Mouse (Mus musculus): ENCODE data around the gene Sphkap. TPM values are rescaled to one million over a fixed set of nuclear protein-coding genes. Genes with fewer than 3 reads are reported as not detected.

The Sphkap gene
- 0.11 and 0.59 TPM in 2 replicates for polyA plus RNA-seq (2012; rRNA removed)

GRCm38 (mm10) chr1:83408021-83408464 is at the start of gene Sphkap:
Sphkap (minus strand) TSS chr1:83408200.
- no peak for DNase-seq (ENCODE audit: low read depth, low spot score)
- 3% methylated on average over 16 of the region's 16 CpGs for WGBS

- no peak for DNase-seq (ENCODE audit: low read depth, low spot score)
- WGBS = 76% methylated on average over 5 of the region's 5 CpGs
These were observed 43.3 kb upstream of the Sphkap start for GRCm38 (mm10) chr1:83451291-83451690.

GRCm38 (mm10) chr1:83440422-83440821 is 32.4 kb upstream of the Sphkap start:
- no peak for DNase-seq (ENCODE audit: low read depth, low spot score)
- WGBS = 96% methylated on average over 2 of the region's 2 CpGs

GRCm38 (mm10) chr1:83433932-83434331 is 25.9 kb upstream of the Sphkap start:
- DNase-seq (ENCODE audit: low read depth, low spot score) = no peak
- WGBS = 91% methylated on average over 3 of the region's 3 CpGs

- no peak for DNase-seq (ENCODE audit: low read depth, low spot score)
These were observed 21.9 kb upstream of the Sphkap start for GRCm38 (mm10) chr1:83429866-83430265.

GRCm38 (mm10) chr1:83407616-83408015 is 384 bp downstream of the Sphkap start:
- no peak for DNase-seq (ENCODE audit: low read depth, low spot score)
- under 1% methylated on average over 11 of the region's 11 CpGs for WGBS

- WGBS = 23% methylated on average over 8 of the region's 8 CpGs
- no peak for DNase-seq (ENCODE audit: low read depth, low spot score)
These were observed 984 bp downstream of the Sphkap start for GRCm38 (mm10) chr1:83406882-83407549.

- WGBS = 81% methylated on average over 1 of the region's 1 CpGs
These were observed 6.9 kb downstream of the Sphkap start for GRCm38 (mm10) chr1:83401079-83401478.

GRCm38 (mm10) chr1:83396284-83396683 is 11.7 kb downstream of the Sphkap start:
- WGBS = 85% methylated on average over 2 of the region's 2 CpGs
- DNase-seq (ENCODE audit: low read depth, low spot score) = no peak

More at GRCm38 (mm10) chr1:83401079-83401478, 6.9 kb downstream of the Sphkap start:
- no peak for DNase-seq (ENCODE audit: low read depth, low spot score)

- no peak for DNase-seq (ENCODE audit: low read depth, low spot score)
- WGBS = 61% methylated on average over 5 of the region's 5 CpGs
These were observed 12.4 kb downstream of the Sphkap start for GRCm38 (mm10) chr1:83395559-83395958.

GRCm38 (mm10) chr1:83389419-83389818 is 18.6 kb downstream of the Sphkap start:
- DNase-seq (ENCODE audit: low read depth, low spot score) = no peak
- WGBS = 73% methylated on average over 4 of the region's 4 CpGs

GRCm38 (mm10) chr1:83377404-83377803 is 30.6 kb downstream of the Sphkap start:
- DNase-seq (ENCODE audit: low read depth, low spot score) = no peak
- WGBS = 55% methylated on average over 1 of the region's 1 CpGs

- DNase-seq (ENCODE audit: low read depth, low spot score) = no peak
- 83% methylated on average over 5 of the region's 5 CpGs for WGBS
These were observed 41.5 kb downstream of the Sphkap start for GRCm38 (mm10) chr1:83366456-83366855.

GRCm38 (mm10) chr1:83362168-83362567 is 45.8 kb downstream of the Sphkap start:
- WGBS = 72% methylated on average over 6 of the region's 6 CpGs
- no peak for DNase-seq (ENCODE audit: low read depth, low spot score)

GRCm38 (mm10) chr1:83346453-83346852 is 61.5 kb downstream of the Sphkap start:
- no peak for DNase-seq (ENCODE audit: low read depth, low spot score)
- WGBS = 72% methylated on average over 1 of the region's 1 CpGs

GRCm38 (mm10) chr1:83345572-83345971 is 62.4 kb downstream of the Sphkap start:
- 80% methylated on average over 14 of the region's 14 CpGs for WGBS
- DNase-seq (ENCODE audit: low read depth, low spot score) = no peak

- WGBS = 43% methylated on average over 3 of the region's 3 CpGs
- DNase-seq (ENCODE audit: low read depth, low spot score) = no peak
These were observed 62.9 kb downstream of the Sphkap start for GRCm38 (mm10) chr1:83345069-83345468.

GRCm38 (mm10) chr1:83342726-83343250 is 65.2 kb downstream of the Sphkap start:
- no peak for DNase-seq (ENCODE audit: low read depth, low spot score)
- WGBS = 90% methylated on average over 4 of the region's 4 CpGs

- 69% methylated on average over 3 of the region's 3 CpGs for WGBS
- no peak for DNase-seq (ENCODE audit: low read depth, low spot score)
These were observed 68.6 kb downstream of the Sphkap start for GRCm38 (mm10) chr1:83339358-83339757.

GRCm38 (mm10) chr1:83316917-83317316 is 91.1 kb downstream of the Sphkap start:
- no peak for DNase-seq (ENCODE audit: low read depth, low spot score)
- 24% methylated on average over 4 of the region's 4 CpGs for WGBS

- no peak for DNase-seq (ENCODE audit: low read depth, low spot score)
- 77% methylated on average over 9 of the region's 9 CpGs for WGBS
These were observed 92.9 kb downstream of the Sphkap start for GRCm38 (mm10) chr1:83315146-83315545.
